Mouse (Mus musculus): ENCODE results near the gene Nfix.

Nfix gene

GRCm38 (mm10) chr8:84799999-84800831 is at the start of gene Nfix:
TSS of gene Nfix (minus strand) at chr8:84800344.
- DNase-seq: peak; percentile 72

GRCm38 (mm10) chr8:84847684-84848435 is 47.7 kb upstream of the Nfix start:
- DNase-seq: no peak

GRCm38 (mm10) chr8:84846722-84847572 is 46.8 kb upstream of the Nfix start, which contains the start of gene Calr:
TSS of gene Calr (minus strand) at chr8:84846934.
- peak; percentile 98 for DNase-seq

GRCm38 (mm10) chr8:84846094-84846721 is 46.1 kb upstream of the Nfix start:
- DNase-seq: no peak

GRCm38 (mm10) chr8:84845355-84846093 is 45.4 kb upstream of the Nfix start:
- no peak for DNase-seq

GRCm38 (mm10) chr8:84844397-84845070 is 44.4 kb upstream of the Nfix start:
- no peak for DNase-seq

- DNase-seq: no peak
Observed at GRCm38 (mm10) chr8:84841514-84841913, 41.4 kb upstream of the Nfix start.

GRCm38 (mm10) chr8:84840248-84840999 is 40.3 kb upstream of the Nfix start, which contains the start of gene Rad23a:
TSS of gene Rad23a (minus strand) at chr8:84840665.
- peak; percentile 93 for DNase-seq

GRCm38 (mm10) chr8:84839875-84840247 is 39.7 kb upstream of the Nfix start:
- DNase-seq: no peak

GRCm38 (mm10) chr8:84839411-84839810 is 39.3 kb upstream of the Nfix start:
- DNase-seq: no peak

- no peak for DNase-seq
Observed at GRCm38 (mm10) chr8:84838513-84838912, 38.4 kb upstream of the Nfix start.

GRCm38 (mm10) chr8:84837912-84838470 is 37.8 kb upstream of the Nfix start:
- no peak for DNase-seq

GRCm38 (mm10) chr8:84837149-84837911 is 37.2 kb upstream of the Nfix start:
- DNase-seq: no peak

- peak; percentile 70 for DNase-seq
Observed at GRCm38 (mm10) chr8:84834866-84835855, 35.0 kb upstream of the Nfix start.

- DNase-seq: no peak
Observed at GRCm38 (mm10) chr8:84834002-84834865, 34.1 kb upstream of the Nfix start.

GRCm38 (mm10) chr8:84832759-84833742 is 32.9 kb upstream of the Nfix start:
- no peak for DNase-seq

All from right cerebral cortex, postnatal 14 days (tissue).